Mouse (Mus musculus) liver, embryonic 11.5 days (tissue): ENCODE measurements around the gene Gm1043. TPM values are rescaled to one million over a fixed set of nuclear protein-coding genes. Genes with fewer than 3 reads are reported as not detected.

Experiments used
- ATAC-seq: fragments of 200-750 bp; cut with Nextera tagmentation; replicated peaks from 2 replicates; pipeline ENCODE4 v1.8.0; 2017; ENCODE audit warnings: moderate number of reproducible peaks, mild to moderate bottlenecking, moderate TSS enrichment, moderate library complexity; ENCODE audit not compliant: low FRiP score
- DNase-seq: peaks from one replicate; pipeline ENCODE4 v3.0.0-alpha.2; 2017; ENCODE audit warnings: low spot score
- H3K27ac ChIP-seq: fragments of 300-500 bp; sonication (generic); 2 replicates; pipeline ENCODE4 v1.5.1; 2014; ENCODE audit warnings: mild to moderate bottlenecking, low read depth, low read length, control low read depth
- H3K27me3 ChIP-seq: fragments of 300-500 bp; sonication (generic); replicated peaks from 2 replicates; pipeline ENCODE4 v1.6.1; 2014; ENCODE audit warnings: low read length, mixed read lengths; ENCODE audit not compliant: control insufficient read depth, insufficient read depth
- H3K36me3 ChIP-seq: fragments of 300-500 bp; sonication (generic); 2 replicates; pipeline ENCODE4 v1.6.1; 2014; ENCODE audit warnings: mild to moderate bottlenecking, low read length, moderate library complexity, mixed read lengths; ENCODE audit not compliant: control insufficient read depth, insufficient read depth
- H3K4me1 ChIP-seq: fragments of 300-500 bp; sonication (generic); replicated peaks from 2 replicates; pipeline ENCODE4 v1.6.1; 2014; ENCODE audit warnings: low read length, mixed read lengths; ENCODE audit not compliant: control insufficient read depth, insufficient read depth
- H3K4me2 ChIP-seq: fragments of 300-500 bp; sonication (generic); 2 replicates; pipeline ENCODE4 v1.6.1; 2014; ENCODE audit warnings: mild to moderate bottlenecking, control low read depth, moderate library complexity
- H3K4me3 ChIP-seq: fragments of 300-500 bp; sonication (generic); 2 replicates; pipeline ENCODE4 v1.5.1; 2014; ENCODE audit warnings: low read depth, low read length, control low read depth
- H3K9ac ChIP-seq: fragments of 300-500 bp; sonication (generic); 2 replicates; pipeline ENCODE4 v1.6.1; 2014; ENCODE audit warnings: low read depth, low read length, control low read depth
- H3K9me3 ChIP-seq: fragments of 300-500 bp; sonication (generic); 2 replicates; pipeline ENCODE4 v1.6.1; 2016; ENCODE audit warnings: low read length, inconsistent platforms, mixed read lengths; ENCODE audit not compliant: control insufficient read depth
- WGBS: fragments of 180-500 bp; shearing (Covaris S2); extraction: QIAGEN DNeasy Blood & Tissue Kit; methylation state at CpG from one replicate; pipeline ENCODE4 v1.1.7; 2014; 5-methylcytosine and 5-hydroxymethylcytosine counted together
- polyA plus RNA-seq: library from polyadenylated mRNA; unstranded; fragments of >200 nt; fragmentation: Nextera tagmentation; extraction: Ambion mirVana; gene quantifications from 2 replicates; pipeline ENCODE4 v1.2.1, GENCODE M21; 2014

Gm1043 gene
- polyA plus RNA-seq, 1 experiment from 2014 or later = not detected

- H3K27me3 ChIP-seq = no peaks in the 10 kb centered on the region
- no peak overlapping the region for H3K9ac ChIP-seq
- H3K4me3 ChIP-seq = no peak overlapping the region
- no peaks in the 10 kb centered on the region for H3K36me3 ChIP-seq
- H3K4me1 ChIP-seq = no peaks in the 10 kb centered on the region
- no peaks in the 10 kb centered on the region for H3K9me3 ChIP-seq
- H3K4me2 ChIP-seq = no peak overlapping the region
- DNase-seq = no peak
- 67% methylated on average over 7 of the region's 7 CpGs for WGBS
- ATAC-seq = no peak
- H3K27ac ChIP-seq = no peak overlapping the region
Observed at GRCm38 (mm10) chr5:37228894-37229293, 143.7 kb downstream of the Gm1043 start.

- 50% methylated on average over 9 of the region's 9 CpGs for WGBS
Observed at GRCm38 (mm10) chr5:37233010-37233557, 147.9 kb downstream of the Gm1043 start.

GRCm38 (mm10) chr5:37238654-37239053 is 153.5 kb downstream of the Gm1043 start:
- ATAC-seq (no peak), DNase-seq (no peak)
- Histone ChIP-seq H3K9ac (no peak overlapping the region), H3K4me2 (no peak overlapping the region), H3K27me3 (peaks cover 43% of the 10 kb centered on the region), H3K36me3 (no peaks in the 10 kb centered on the region), H3K4me3 (no peak overlapping the region), H3K27ac (no peak overlapping the region), H3K4me1 (peaks cover 5% of the 10 kb centered on the region; the same call in 1 of the 2 replicates), H3K9me3 (no peaks in the 10 kb centered on the region)
- 39% methylated on average over 2 of the region's 2 CpGs for WGBS

More at GRCm38 (mm10) chr5:37233010-37233557, 147.9 kb downstream of the Gm1043 start:
- no peaks in the 10 kb centered on the region for H3K27me3 ChIP-seq
- H3K27ac ChIP-seq = no peak overlapping the region
- no peak overlapping the region for H3K4me2 ChIP-seq
- no peak for DNase-seq
- H3K9ac ChIP-seq = no peak overlapping the region
- no peak overlapping the region for H3K4me3 ChIP-seq
- ATAC-seq = no peak
- no peaks in the 10 kb centered on the region for H3K9me3 ChIP-seq
- no peaks in the 10 kb centered on the region for H3K4me1 ChIP-seq
- H3K36me3 ChIP-seq = no peaks in the 10 kb centered on the region

- 5% methylated on average over 5 of the region's 5 CpGs for WGBS
- H3K9ac ChIP-seq = no peak overlapping the region
- ATAC-seq = no peak
- no peak overlapping the region for H3K27ac ChIP-seq
- peaks cover 62% of the 10 kb centered on the region for H3K27me3 ChIP-seq
- DNase-seq = peak; percentile 50
- H3K4me1 ChIP-seq = peaks cover 5% of the 10 kb centered on the region; the same call in 1 of the 2 replicates
- no peaks in the 10 kb centered on the region for H3K9me3 ChIP-seq
- H3K4me2 ChIP-seq = no peak overlapping the region
- no peak overlapping the region for H3K4me3 ChIP-seq
- no peaks in the 10 kb centered on the region for H3K36me3 ChIP-seq
Observed at GRCm38 (mm10) chr5:37240550-37240949, 155.4 kb downstream of the Gm1043 start.

GRCm38 (mm10) chr5:37241224-37241623 is 156.1 kb downstream of the Gm1043 start:
- Histone ChIP-seq H3K27me3 (peaks cover 68% of the 10 kb centered on the region), H3K4me3 (no peak overlapping the region), H3K27ac (no peak overlapping the region), H3K4me1 (peaks cover 5% of the 10 kb centered on the region; the same call in 1 of the 2 replicates), H3K9me3 (no peaks in the 10 kb centered on the region), H3K4me2 (no peak overlapping the region; the same call in 1 of the 2 replicates), H3K36me3 (no peaks in the 10 kb centered on the region), H3K9ac (no peak overlapping the region)
- no peak for ATAC-seq
- 12% methylated on average over 9 of the region's 9 CpGs for WGBS
- DNase-seq = no peak

GRCm38 (mm10) chr5:37241651-37242151 is 156.5 kb downstream of the Gm1043 start, which contains the start of gene Crmp1:
Gene Crmp1, plus strand, starts transcription at chr5:37241940.
- H3K27ac ChIP-seq = no peak within 1 kb of the TSS
- WGBS = 3% methylated on average over 55 of the region's 56 CpGs
- no peak within 1 kb of the TSS for H3K9ac ChIP-seq
- peak within 1 kb of the TSS; percentile 63 for H3K4me2 ChIP-seq
- no peaks in the 10 kb centered on the region for H3K36me3 ChIP-seq
- H3K9me3 ChIP-seq = no peaks in the 10 kb centered on the region
- ATAC-seq (peak; percentile 67), DNase-seq (peak; percentile 69)
- H3K27me3 ChIP-seq = peaks cover 73% of the 10 kb centered on the region
- H3K4me3 ChIP-seq = peak within 1 kb of the TSS; percentile 43
- H3K4me1 ChIP-seq = peaks cover 5% of the 10 kb centered on the region; the same call in 1 of the 2 replicates

GRCm38 (mm10) chr5:37242360-37243168 is 157.4 kb downstream of the Gm1043 start:
- no peak for ATAC-seq
- peaks cover 80% of the 10 kb centered on the region for H3K27me3 ChIP-seq
- H3K4me1 ChIP-seq = peaks cover 5% of the 10 kb centered on the region; the same call in 1 of the 2 replicates
- no peak for DNase-seq
- peak overlapping the region; percentile 43 for H3K4me3 ChIP-seq
- H3K36me3 ChIP-seq = no peaks in the 10 kb centered on the region
- no peak overlapping the region for H3K9ac ChIP-seq
- WGBS = 12% methylated on average over 44 of the region's 44 CpGs
- H3K4me2 ChIP-seq = peak overlapping the region; percentile 63
- no peak overlapping the region for H3K27ac ChIP-seq
- no peaks in the 10 kb centered on the region for H3K9me3 ChIP-seq

GRCm38 (mm10) chr5:37243169-37243886 is 158.2 kb downstream of the Gm1043 start:
- H3K4me3 ChIP-seq = no peak overlapping the region
- 4% methylated on average over 19 of the region's 19 CpGs for WGBS
- peaks cover 85% of the 10 kb centered on the region for H3K27me3 ChIP-seq
- H3K4me2 ChIP-seq = no peak overlapping the region
- ATAC-seq = no peak
- no peak overlapping the region for H3K27ac ChIP-seq
- H3K9ac ChIP-seq = no peak overlapping the region
- no peaks in the 10 kb centered on the region for H3K9me3 ChIP-seq
- H3K4me1 ChIP-seq = peaks cover 5% of the 10 kb centered on the region; the same call in 1 of the 2 replicates
- H3K36me3 ChIP-seq = no peaks in the 10 kb centered on the region
- DNase-seq = peak; percentile 79
